Mouse (Mus musculus) 3134 (cell line): ENCODE results near the gene Itpripl1.
A peak's percentile ranks its signal among the peaks of the same experiment; 100 is the strongest.
"Not testable (repeated sequence)": the region's sequence is repeated elsewhere in the genome, so short reads cannot be mapped to it uniquely, and the experiment has no call there.

Experiments
- DNase-seq: peaks from one replicate; pipeline ENCODE4 v3.0.0-alpha.2; 2011; ENCODE audit warnings: low spot score; ENCODE audit not compliant: insufficient read length; ENCODE audit errors: extremely low read depth

Itpripl1 gene

DNA sequence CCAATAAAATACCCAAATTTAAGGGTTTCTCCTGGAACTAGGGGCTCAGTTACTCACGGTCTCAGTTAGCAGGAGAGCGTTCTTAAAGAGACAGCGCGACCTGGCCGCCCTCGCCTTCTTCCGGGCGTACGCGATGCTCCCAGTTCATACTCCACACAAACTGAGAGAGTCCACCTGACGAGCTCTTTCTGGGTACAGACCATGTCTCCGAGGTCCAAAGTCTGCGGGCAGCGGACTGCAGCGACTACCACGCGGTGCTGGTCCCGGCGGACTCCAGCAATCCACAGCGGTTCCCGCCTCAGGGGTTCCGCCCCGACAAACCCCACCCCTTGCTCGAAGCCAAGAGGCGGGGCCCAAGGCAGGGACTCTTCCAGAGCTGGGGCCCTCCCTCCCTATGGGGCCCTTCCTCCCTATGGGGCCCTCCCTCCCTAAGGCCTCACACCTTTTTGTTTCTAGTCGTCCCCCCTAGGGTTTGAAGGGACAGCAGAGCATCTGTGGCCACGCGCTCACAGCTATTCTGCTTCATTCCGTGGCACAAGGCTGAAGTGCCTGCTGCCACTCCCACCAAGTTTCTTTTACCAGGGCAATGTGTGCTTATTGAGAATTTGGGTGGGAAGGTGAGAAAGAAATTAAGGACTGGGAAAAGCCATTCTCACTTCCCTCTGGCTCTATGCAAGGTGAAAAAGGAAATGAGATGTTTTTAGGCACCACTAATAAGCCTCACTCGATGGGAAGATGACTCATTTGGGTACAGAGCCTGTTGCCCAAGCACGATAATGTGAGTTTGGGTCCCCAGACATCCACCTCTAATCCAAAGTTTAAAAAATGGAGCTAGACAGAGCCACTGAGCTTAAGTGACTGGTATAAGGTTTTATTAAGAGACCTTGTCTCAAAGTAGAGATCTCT lies at the start of gene Itpripl1:
Gene Itpripl1 (minus strand): TSS at position 285 of the 906 bp plus-strand sequence.
- peak; percentile 83 for DNase-seq

DNA sequence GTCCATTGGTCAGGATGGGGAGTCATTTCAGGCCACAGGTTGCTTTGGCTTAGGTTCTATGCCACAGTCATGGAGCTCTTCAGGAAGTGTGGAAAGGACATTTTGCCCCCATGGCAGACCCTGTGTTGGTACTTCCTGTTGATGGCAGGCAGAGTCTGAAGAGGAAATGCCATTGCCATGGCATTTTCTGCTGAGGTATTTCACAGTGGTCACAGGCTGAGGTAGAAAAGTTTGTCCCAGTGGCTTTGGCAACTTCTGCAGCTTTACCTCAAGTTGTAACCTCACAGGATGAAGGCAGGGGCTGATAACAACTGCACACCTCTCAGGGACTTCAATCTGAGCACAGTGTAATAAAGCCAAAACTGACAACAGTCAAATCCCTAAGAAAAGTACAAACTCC lies 46.3 kb upstream of the Itpripl1 start:
- DNase-seq, result no peak

DNA sequence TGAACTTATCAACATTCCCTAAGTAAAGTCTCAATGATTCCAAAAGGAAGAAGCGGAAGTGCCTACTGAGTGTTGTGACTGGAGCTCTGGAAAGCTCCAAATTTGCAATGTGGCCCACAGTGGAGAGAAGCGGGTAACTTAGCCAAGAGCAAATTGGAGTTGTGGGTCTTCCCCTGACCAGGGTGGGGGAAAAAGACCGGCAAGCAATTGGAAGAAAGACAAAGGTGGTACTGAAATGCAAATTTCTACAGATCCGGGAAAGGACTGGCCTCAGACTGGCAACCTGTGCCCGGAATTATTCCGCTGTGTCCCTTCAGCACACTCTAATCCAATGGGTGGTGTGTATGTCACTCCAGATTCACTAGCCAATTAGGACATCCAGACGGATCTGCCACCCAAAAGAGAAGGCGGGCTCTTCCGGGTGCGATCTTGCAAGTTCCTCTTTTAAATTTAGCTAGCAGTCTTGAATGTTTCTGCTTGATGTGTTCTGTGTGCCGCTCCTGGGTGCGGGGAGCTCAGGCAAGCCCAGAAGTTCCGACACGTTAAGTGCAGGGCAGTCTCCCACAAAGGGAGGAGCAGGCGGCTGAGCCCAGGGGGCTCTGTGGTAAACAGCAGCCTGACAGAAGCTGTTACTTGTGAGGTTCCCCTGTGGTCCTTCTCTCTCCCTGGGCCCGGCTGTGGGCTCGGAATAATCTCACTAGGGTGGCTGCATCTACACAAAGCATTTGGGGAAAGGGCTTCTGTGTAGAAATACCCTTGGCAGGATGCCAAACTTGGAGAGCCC lies 39.5 kb upstream of the Itpripl1 start:
- DNase-seq, result peak; percentile 76

DNA sequence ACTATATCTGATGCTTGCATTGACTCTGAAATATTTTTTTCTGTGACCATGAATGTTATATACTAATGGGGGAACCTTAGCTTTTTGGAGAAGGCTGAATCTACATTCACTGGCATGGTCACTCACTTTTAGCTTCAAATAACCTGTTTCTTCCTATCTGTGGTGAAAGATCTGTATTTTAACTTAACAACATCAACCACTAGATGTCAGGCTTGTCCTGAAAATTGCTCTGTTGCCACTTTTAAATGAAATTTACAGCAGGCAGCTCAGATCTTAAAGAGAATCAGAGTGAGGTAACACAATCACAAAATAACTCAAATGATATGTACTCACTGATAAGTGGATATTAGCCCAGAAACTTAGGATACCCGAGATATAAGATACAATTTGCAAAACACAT lies 23.0 kb upstream of the Itpripl1 start:
- DNase-seq, result not testable (repeated sequence)

DNA sequence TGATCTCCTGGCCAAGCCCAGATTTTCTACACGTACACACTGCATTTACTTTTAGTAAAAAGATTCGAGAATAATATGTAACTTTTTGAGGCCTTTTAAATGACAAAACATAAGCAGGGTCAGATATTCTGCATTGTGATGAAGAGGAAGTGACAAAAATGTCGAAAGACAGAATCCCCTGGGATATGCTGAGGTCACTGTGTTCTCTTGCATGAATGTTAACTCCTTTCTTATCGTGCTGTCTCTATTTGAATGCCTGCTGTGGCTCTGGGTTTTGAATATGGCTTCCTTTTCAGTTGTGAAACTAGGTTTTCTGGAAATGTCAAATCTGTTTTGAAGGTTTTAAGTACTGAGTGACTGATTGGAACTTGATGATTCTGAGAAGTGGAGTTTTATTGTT lies 22.4 kb upstream of the Itpripl1 start:
- no peak for DNase-seq

DNA sequence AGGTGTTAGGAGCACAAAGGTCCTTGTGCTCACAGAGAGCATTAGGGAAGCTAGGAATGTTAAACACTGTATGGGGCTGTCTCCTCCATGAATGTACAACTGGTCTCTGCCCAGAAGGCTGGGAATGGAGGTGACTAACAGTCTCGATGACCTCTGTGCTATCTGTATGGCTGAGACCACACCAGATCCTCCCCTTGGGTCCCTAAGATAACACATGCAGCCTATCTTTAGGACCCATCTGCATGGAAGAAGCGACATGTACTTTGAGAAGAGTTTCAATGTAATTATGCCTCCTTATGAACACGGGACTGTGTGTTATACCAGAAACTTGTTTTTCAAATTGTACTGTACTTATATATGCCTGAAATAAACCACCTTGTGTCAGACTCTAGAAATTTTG lies 2.5 kb upstream of the Itpripl1 start:
- no peak for DNase-seq

DNA sequence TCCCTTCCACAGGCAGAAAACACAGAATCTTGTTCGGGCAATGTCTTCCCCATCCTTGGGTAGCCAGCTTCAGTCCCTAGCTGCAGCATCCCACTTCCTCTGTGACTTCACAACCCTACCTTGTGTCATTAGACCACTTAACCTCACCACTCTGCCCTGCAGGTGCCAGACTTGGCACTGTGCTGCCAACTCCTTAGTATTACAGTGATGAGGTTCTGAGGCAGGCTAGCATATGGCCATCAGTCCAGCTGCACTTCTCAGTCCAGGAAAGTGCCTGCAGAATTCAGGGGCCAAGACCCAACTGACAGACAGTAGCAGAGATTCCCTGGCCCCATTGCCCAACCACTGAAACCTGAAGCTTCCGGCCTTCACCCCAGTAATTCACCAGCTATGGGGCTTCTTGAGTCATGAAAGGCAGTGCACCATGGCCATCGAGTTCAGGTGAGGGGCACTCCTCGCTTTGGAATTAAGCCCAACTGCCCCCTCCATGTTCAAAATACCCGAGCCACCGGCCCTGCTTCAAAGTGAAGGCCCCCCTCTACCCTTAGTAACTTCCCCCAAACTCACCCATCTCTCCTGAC lies 575 bp downstream of the Itpripl1 start:
- no peak for DNase-seq

DNA sequence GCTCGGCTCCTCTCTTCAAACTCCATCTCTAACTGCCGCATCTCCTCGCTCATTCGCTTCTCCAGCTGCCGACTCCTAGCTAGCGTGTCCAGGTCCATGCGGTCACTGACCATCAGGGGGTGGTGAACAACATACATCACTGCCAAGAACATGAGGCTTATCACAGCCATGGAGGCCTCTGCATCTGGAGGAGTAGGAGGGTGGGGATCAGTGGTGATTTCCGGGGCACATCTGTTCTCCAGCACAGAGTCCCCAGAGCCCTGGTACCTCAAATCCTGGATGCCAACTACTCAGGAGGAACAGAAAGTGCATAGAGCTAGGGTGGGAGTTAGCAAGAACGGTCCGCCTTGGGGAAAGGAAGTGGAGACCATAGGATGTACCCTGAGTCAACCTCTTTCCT lies 1.2 kb downstream of the Itpripl1 start:
- no peak for DNase-seq

DNA sequence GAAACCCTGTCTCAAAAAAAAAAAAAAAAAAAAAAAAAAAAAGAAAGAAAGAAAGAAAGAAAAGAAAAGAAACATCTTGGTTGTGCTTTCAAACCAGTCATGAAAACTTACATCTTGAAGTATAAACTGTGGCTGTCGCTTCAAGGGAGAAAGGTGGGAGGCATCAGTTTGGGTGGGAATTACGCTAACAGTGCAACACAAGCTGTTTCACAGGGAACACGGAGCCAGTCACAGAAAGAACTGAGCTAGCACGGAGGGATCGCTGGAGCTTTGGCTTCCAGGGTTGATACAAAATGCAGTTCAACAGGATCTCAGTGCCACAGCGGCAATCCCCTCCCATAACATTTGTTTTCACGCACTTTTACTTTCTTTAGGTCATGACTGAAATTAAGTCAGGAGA lies 3.2 kb downstream of the Itpripl1 start:
- DNase-seq, result no peak

DNA sequence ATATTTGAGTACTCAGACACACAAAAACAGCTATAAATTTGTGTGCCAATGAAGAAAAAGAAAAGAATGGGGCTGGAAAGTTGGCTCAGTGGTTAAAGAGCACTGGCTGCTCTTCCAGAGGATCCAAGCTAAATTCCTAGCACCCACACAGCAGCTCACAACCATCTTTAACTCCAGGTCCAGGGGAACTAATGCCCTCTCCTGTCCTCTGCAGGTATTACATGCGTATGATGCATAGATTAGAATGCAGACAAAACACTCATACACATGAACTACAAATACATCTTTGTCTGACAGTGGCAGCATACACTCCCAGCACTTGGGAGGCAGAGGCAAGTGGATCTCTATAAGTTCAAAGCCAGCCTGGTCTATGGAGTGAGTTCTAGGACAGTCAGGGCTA lies 3.6 kb downstream of the Itpripl1 start:
- DNase-seq, result no peak

DNA sequence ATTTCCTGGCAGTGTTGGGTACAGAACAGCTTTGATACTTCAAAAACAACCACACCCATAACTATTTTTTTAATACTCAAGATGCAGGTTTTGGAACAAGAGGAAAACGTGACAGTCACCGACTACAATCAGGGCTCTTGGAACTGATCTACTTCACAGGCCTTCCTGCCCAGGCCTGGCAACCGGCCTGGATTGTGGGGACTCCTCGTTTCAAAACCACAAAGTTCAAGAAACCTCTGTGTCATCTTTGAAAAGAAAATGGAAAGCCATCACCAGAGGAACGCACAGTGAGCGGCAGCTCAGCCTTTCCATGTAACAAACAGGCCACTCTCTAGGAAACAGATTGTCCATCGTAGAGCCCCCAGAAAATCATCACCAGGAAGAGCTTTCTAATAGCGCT lies 4.1 kb downstream of the Itpripl1 start:
- peak; percentile 74 for DNase-seq

DNA sequence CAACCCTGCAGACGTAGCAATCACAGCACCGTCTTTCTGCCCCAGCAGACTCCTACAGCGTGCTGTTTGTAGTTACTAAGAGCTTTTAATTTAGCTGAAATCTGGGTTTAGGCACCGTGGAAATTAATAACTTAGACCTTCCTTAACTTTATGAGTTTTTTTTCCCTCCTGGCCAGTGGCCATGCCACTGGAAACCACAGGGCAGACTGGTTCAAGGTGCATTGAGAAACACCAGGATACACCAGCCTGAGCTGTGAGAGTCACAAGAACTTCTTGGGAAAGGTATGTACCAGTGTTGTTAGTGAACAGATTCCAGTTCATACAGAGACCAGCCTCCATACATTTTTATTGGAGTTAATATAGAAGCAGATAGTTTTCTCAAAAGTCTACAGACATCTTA lies 4.8 kb downstream of the Itpripl1 start:
- no peak for DNase-seq

DNA sequence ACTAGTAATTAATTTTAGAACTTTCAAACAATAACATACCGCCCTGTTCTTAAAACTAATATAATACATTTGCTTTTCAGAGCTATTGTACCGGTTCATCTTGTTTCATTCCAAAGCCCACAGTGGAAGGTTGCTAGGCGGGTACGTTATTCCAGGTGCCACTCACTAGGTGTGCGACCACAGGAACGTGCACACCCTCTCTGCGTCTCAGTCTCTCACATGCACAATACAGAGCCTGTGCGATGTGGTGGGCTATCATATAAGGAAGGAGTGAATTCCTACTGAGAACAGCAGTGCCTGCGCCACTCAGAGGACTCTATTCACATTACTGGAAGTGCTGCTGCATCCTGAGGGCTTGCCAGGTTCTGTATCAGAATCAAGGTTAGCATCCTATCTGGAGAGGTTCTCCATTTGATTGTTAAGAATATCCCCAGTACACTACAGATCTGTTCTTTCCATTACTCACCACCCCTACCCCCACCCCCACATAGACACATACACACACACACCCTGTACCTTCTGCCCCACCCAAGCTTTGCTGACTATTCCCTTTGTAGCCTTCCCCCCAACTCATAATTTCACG lies 5.3 kb downstream of the Itpripl1 start:
- no peak for DNase-seq

DNA sequence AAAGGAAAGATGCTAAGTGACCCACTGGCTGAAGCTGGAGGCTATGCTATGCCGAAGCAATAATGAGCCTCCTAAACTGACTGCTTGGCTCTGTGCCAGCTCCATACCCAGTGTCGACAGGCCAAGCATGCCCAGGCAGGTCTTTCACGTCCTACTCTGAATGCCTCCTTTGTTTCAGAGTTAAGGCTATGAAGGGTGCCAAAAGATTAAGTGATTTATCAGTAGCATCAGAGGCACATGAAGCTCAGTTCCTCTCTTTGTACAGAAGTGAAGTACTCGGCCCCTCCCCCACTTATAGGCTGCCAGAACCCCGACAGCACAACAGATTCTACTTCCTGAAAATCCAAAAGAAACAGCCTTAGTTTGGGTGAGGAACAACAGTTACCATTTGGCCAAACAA lies 6.3 kb downstream of the Itpripl1 start:
- DNase-seq, result no peak

DNA sequence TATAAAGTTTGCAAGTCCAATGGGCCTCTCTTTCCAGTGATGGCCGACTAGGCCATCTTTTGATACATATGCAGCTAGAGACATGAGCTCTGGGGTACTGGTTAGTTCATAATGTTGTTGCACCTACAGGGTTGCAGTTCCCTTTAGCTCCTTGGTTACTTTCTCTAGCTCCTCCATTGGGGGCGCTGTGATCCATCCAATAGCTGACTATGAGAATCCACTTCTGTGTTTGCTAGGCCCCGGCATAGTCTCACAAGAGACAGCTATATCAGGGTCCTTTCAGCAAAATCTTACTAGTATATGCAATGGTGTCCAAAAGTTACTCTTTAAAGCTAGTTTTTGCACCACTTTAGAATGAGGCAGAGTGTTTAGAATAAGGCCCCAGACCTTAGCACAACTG lies 8.0 kb downstream of the Itpripl1 start:
- not testable (repeated sequence) for DNase-seq

DNA sequence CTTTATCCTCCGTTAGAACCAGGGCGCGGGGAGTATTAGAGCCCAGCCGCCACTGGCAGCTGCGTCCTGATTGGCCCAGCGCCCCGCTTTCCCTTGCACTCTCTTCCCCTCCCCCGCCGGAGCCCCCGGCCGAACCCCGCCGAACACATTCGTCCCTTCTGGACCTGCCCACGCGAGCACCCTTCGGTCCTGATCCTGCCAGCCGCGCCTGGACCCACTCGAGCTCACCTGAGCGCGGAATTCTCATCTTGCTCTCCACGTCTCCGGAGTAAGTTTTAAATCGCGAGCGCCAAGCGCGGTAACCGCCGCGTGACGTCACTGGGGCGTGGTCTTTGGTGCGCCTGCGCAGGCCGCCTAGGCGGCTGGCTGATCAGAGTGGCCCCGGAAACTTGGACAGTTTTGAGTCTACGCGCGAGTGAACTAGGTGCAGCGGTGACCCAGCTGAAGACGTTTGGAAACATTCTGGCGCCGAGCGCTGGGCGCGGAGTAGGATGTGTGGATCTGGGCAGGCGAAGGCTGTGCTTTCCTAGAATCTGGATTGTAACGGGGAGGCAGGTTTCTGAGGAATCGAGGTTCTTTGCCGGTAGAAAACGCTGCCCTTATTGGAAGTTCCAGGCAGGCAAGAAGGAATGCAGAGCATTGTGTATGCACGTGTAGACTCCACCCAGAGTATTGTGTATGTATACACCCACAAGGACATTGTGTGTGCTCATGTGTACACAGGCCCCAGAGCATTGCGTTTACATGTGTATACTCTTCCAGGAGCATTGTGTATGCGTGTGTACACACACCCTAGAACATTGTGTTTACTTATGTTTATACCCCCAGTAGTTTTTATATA lies 9.4 kb downstream of the Itpripl1 start, which contains the start of gene Ncaph:
Gene Ncaph (minus strand): TSS at position 334 of the 841 bp plus-strand sequence.
- peak; percentile 96 for DNase-seq

DNA sequence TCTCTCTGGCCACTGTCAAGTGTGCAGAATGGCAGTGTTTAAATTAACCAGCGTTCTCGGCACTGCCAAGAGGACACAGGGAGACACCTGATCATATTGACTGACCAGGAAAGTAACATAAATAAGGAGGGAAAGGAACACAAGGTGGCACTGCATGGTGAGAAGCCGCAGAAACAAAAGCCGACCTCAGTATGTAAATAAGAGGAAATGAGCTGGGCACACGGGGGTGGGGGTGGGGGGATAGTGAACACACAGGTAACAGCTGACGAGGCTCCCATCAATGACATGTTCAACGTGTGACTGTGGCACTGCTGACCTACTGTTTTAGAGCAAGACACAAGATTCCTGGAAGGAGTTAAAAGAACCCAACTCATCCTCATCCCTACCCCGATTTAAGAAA lies 11.9 kb downstream of the Itpripl1 start:
- DNase-seq, result no peak

DNA sequence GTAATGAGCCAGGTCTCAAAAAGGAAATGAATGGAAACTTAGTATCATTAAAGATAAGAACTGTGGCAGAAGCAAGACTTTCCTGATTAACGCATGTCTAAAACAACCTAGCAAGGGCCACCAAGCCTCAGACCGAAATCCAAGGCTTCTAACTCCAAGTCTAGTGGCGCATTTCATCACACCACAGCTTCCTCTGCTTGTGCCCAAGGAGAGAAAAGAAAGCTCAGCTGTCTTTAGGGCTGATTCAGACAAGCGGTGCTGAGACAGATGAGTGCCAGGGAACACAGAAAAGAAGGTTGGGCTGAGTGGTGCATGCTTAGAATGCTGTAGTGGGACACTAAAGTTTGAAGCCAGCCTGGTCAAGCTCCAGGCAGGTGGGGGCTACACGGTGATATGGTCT lies 14.3 kb downstream of the Itpripl1 start:
- DNase-seq, result no peak

DNA sequence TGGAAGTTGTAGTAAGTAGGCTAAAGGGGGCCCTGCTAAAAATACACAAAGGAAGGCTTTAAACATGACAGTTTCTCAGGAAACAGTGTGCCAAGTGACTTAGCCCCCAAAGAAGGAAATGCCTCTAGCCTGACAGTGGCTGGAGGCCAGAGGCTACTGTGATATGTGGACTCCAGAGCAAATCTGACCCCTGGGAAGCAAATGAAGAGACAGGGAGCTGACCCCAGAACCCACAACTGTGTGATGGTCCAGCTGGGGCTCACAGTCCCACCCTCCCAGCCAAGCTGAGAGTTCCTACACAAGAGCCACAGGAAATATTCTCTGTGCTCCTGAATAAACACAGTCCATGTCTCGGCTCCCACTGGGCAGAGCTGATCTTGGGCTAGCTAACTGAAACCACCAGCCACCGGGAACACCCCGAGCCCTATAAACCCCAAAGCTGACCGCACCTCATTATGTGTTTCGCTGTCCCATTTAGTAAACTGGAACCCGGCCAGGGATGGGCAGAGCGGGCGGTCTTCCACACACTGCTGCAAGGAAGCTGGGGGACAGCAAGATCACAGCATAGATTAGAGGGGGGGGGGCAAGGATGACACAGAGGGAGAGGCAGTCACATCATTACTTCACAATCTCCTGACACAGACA lies 21.5 kb downstream of the Itpripl1 start:
- no peak for DNase-seq

DNA sequence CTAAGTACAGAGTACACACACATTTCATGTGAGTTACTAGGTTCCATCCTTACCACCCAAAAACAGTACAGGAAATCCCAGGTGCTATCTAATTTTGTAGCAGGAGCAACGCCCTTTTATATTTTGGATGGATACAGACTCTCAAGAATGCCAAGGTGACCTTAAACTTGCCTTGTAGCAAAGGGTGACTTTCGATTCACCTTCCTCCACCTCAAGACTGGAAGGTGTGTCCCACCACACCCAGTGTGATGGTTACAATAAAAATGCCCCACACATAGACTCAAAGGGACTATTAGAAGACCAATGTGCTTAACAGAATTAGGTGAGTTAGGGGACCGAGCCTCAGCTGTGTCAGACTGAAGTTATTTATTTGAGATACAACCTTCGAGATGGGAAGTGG lies 34.3 kb downstream of the Itpripl1 start:
- DNase-seq, result no peak
